Mouse (Mus musculus) left cerebral cortex, adult 9 months (tissue): ENCODE measurements around the gene Plin3.

Experiments used
- DNase-seq, 2 experiments: peaks; one replicate each; pipeline ENCODE4 v3.0.0; 2022; ENCODE audit warnings: low spot score in 2 of 2

Plin3 gene

GRCm38 (mm10) chr17:56245608-56246007 is 47.1 kb downstream of the Plin3 start:
- no peak for DNase-seq

- peak in 1 of 2 experiments; percentile 73 for DNase-seq
Measured at GRCm38 (mm10) chr17:56241541-56242401, 50.9 kb downstream of the Plin3 start.

DNA sequence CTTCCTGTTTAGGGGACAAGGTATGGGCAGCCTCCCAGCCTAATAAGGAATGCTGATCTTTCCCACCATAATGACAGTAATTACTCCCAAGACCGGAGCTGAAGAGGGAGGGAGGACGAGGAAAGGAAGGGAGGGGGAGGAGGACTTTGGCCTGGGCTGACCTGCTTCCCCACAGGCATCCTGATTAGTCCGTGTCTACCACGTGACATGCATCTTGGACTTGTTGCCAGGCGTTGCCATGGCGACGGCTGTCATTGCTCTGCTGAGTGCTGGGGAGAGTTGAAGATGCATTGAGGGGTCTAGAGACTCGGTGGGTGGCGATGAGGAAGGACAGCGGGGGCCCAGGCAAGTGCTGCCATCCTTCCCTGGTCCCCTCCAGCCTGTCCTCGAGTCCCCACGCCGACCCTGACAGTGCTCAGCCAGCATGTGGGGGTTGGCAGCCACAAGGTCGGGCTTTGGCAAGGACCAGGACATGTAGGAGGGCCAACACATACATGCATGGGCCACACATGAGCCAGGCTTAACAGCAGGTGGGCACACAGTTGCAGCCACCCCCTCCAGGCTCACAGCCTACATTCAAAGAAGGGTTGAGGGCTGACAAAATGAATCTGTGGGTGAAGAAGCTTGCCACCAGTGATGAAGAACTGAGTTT is 58.7 kb downstream of the Plin3 start:
- DNase-seq = peak in 1 of 2 experiments; percentile 86

DNA sequence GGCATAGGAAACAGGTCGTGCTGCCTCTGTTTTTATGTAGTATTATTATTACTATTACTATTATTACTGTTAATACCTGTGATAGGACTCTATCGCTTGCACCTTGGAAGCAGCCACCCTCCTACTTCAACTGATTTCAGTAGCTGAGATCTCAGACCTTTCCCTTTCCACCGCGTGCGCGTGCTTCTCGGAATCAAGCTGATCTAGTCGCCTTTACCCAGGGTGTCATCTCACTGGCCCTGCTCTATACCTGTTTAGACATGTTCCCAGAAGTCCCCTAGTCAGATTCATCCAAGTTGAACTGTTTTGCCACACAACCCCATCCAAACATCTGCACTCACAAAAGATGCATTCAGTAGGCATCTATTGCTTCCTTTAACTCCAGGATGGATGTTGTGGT is 59.3 kb downstream of the Plin3 start:
- no peak for DNase-seq

DNA sequence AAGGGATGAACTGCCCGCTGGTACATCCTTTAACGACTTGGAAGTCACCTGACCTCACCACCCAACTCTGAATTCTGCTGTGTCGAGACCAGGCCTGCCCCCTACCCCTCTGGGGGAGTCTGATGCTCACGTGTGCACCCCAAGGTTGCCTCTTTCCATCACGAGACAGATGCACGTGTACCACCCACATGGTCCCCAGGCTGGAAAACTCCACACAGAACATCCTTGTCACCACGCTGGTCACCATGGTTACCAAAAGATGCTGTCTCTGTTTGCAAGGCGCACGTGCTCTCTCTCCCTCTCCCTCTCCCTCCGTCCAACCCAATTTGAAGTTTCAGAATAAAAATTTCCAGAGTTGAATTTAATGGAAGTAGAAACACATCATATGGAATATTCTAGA is 62.7 kb downstream of the Plin3 start:
- peak; percentile 77 to 86 for DNase-seq
